Mouse (Mus musculus) B cell, adult 67 days (primary cell): Measurements from ENCODE around the gene Gramd2. TPM values are rescaled to one million over a fixed set of nuclear protein-coding genes. Genes with fewer than 3 reads are reported as not detected.

Experiments
- total RNA-seq, 2 experiments: library from RNA; stranded (reverse); gene quantifications; 4 replicates each; pipeline ENCODE4 v1.2.4; 2023

Gene Gramd2
- total RNA-seq = under 1 TPM in 1 of 2 experiments, not detected in 1; 0.36 TPM

DNA sequence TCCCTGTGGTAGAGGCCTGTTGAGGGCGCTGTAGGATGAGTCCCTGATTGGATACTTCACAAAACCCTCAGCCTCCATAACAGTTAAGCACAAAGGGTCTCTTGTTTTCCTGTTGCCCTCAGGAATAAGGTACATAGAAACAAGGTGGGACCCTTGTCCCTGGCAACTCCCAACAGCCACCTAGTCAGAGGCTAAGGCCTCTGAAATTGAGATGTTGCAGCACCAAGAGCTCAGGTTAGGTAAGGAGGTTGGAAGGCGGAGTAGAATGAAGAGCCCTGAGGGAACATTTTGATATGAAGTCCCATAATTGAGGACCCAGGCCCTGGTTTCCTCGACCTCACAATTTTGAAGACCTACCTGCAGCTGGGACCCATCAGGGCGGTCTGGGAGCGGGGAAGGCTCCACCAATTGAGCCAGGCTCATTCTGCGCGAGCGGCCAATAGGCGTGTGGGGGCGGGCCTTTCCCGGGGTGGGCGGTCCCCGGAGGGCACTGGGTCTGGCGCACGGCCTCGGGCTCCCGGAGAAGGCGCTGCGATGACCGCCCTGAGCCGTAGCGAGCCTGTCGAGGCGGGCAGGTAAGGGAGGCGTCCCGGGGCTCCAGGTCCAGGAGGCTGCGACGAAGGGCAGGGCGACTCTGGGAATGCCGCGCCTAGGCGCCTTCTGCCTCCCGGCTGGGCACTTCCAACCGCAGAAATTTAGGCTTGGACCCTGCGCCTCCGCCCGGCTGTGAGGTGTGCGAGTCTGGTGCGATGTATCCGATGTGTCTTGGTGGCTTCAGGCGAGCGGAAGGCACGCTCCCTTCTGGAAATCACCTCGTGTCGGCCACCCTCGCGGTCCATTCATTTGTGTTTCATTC, at the start of gene Gramd2:
Gene Gramd2 (plus strand): TSS at position 467 of the 856 bp plus-strand sequence.

DNA sequence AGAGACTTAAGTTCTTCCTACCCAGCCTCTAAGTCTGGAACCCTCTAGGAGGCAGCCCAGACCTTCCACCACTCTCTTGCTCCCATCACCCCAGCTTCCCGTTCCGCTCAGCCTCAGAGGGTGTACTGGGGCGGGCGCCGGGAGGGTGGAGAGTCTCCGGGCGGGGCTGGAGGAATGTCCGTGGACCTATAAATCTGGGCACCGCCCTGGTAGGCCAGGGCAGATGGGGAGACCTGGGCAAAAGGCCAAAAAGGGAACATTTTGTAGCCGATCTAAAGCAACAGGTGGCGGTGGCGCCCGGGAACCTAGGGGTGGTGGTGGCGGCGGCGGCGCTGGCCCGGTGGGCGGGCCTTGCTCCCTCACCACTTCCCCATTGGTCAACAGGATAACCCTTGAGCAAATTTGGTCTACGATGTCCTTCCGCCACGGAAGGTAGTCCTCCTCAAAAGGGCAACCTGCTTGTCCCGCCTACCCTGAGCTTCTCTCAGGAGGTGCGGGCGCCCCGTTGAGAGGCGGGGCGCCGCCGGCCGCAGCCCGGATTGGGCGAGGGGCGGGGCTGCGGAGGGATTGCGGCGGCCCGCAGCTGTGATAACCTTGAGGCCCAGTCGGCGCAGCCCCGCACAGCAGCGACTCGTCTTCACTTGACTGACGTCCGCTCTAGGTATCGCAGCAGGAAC, 23.8 kb upstream of the Gramd2 start, which contains the start of gene Pkm:
Gene Pkm (plus strand): TSS at position 411 of the 677 bp plus-strand sequence.

DNA sequence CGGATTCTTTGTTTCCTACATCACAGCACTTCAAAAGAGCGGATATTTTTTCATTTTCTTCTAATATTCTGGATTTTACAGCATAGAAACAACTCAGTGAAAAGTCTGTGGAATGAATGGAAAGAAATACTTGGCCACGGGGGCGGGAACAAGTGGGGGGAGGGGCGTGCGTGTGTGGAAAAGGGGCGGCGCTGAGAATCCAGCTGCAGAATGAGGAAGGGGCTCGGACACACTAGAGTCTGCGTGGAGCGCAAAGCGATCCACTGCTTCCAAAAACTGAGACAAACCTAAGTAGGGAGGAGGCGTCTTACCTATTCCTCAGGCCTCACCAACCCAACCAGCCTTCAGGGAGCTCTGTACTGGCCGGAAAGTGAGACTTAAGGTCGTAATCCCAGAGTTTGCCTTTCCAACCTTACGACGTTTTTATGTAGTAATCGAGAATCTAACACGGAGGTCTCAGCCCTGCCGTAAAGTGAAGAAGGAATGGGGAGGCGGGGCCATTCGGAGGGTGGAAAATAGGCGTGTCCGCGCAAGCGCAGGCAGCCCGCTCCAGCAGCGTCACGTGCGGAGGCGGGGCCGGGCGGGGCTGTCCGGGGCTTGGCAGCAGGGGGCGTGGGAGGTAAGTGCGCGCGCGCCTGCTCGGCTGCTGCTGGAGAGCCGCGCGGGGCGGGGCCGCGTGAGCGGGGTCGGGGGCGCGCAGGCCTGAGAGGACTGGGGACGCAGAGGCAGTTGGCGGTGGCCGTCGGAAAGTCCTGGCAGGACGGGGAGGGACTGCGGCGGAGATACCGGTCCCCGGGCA, 70.5 kb downstream of the Gramd2 start, which contains the start of the genes Senp8 and Myo9a:
Gene Senp8 (minus strand): TSS at position 444 of the 799 bp plus-strand sequence.
Gene Myo9a (plus strand): TSS at position 630 of the 799 bp plus-strand sequence.

Other genes starting within 250 kb of the Gramd2 start
- gene Arih1, start 193.5 kb upstream of the Gramd2 start, total RNA-seq = 100 to 1,000 TPM; 140 to 145 TPM
- gene Hexa, start 140.6 kb upstream of the Gramd2 start, total RNA-seq = 10 to 100 TPM; 60.0 to 60.5 TPM
- 1 to 10 TPM in 1 of 2 experiments, under 1 TPM in 1; 0.65 to 1.4 TPM for gene Tmem202, start 140.3 kb upstream of the Gramd2 start, total RNA-seq
- not detected for gene Celf6, start 102.2 kb upstream of the Gramd2 start, total RNA-seq
- 10 to 100 TPM; 69.7 to 76.7 TPM for gene Parp6, start 62.9 kb upstream of the Gramd2 start, total RNA-seq
- 100 to 1,000 TPM; 260 to 261 TPM for gene Pkm, start 23.8 kb upstream of the Gramd2 start, total RNA-seq
- 1 to 10 TPM; 2.9 to 3.8 TPM for gene Senp8, start 70.6 kb downstream of the Gramd2 start, total RNA-seq
- 10 to 100 TPM; 16.7 to 21.8 TPM for gene Myo9a, start 70.8 kb downstream of the Gramd2 start, total RNA-seq